ENCODE assay signal across 8 mouse cellular contexts in genomic region chr7:66449971-66450752, GRCm38 (mm10). TPM values are rescaled to one million over a fixed set of nuclear protein-coding genes. Genes with fewer than 3 reads are reported as not detected.
DNase-seq lines count a peak whose midpoint lies in the region; ATAC-seq and TF ChIP-seq lines count a peak whose summit lies in the region.

No protein-coding gene starts in this region.

- H3K4me3 ChIP-seq in heart, adult 2 months: peak overlapping the region; percentile 19; the same call in 1 of the 2 replicates
- peak overlapping the region; percentile 26 for H3K4me3 ChIP-seq in limb, embryonic 12.5 days (replicated peaks)
- H3K4me3 ChIP-seq in myocyte: peak overlapping the region; percentile 20

- no peaks in the 10 kb centered on the region for H3K36me3 ChIP-seq in heart, adult 2 months (ENCODE audit: control insufficient read depth, insufficient read depth, low read length)
- H3K36me3 ChIP-seq in limb, embryonic 12.5 days: no peaks in the 10 kb centered on the region
- H3K36me3 ChIP-seq in myocyte (ENCODE audit: control insufficient read depth, insufficient read depth): no peaks in the 10 kb centered on the region

- 7% methylated on average over 16 of the region's 16 CpGs for WGBS in heart, adult 2 months
- WGBS in limb, embryonic 12.5 days: 5% methylated on average over 16 of the region's 16 CpGs

- peak overlapping the region; percentile 60 for H3K4me2 ChIP-seq in limb, embryonic 12.5 days
- H3K4me2 ChIP-seq in myocyte (ENCODE audit: low read depth): peak overlapping the region; percentile 74

- peak; percentile 90 for ATAC-seq in granulocyte monocyte progenitor cell, adult 5-6 weeks (replicated peaks; ENCODE audit: poor library complexity, severe bottlenecking)
- ATAC-seq in limb, embryonic 12.5 days (ENCODE audit: insufficient number of reproducible peaks, insufficient read depth, low FRiP score, low TSS enrichment, low read depth): 0 out of 2 replicates have a peak, but pooled peaks have one; percentile 32

- no peak for DNase-seq in heart, adult 2 months
- no peak for DNase-seq in heart, postnatal 36 days
- DNase-seq in adipocyte (ENCODE audit: low spot score): peak; percentile 90
- DNase-seq in left cerebral cortex, adult 18-20 months (ENCODE audit: low spot score in 2 of 2): no peak
- DNase-seq in T-cell, adult 2 months (ENCODE audit: low spot score): no peak

- no peak overlapping the region for H3K9ac ChIP-seq in heart, adult 2 months (ENCODE audit: low read depth, low read length)
- 0 out of 2 replicates have a peak overlapping the region, but pooled peaks have one; percentile 12 for H3K9ac ChIP-seq in limb, embryonic 12.5 days (replicated peaks)

- H3K27ac ChIP-seq in heart, adult 2 months: no peak overlapping the region
- H3K27ac ChIP-seq in limb, embryonic 12.5 days: peak overlapping the region; percentile 62; the same call in 1 of the 2 replicates

- H3K79me2 ChIP-seq in heart, adult 2 months (replicated peaks; ENCODE audit: control insufficient read depth, insufficient read depth, low read length): no peaks in the 10 kb centered on the region
- no peaks in the 10 kb centered on the region for H3K79me2 ChIP-seq in myocyte (ENCODE audit: control insufficient read depth, insufficient read depth)

- TF ChIP-seq CTCF in heart, adult 2 months (IDR thresholded peaks at IDR 0.05): no peak

- no peak for TF ChIP-seq EP300 in heart, adult 2 months (IDR thresholded peaks at IDR 0.05; ENCODE audit: insufficient read depth, low read depth, low read length)

- no peaks in the 10 kb centered on the region for H3K27me3 ChIP-seq in heart, adult 2 months (ENCODE audit: control insufficient read depth, insufficient read depth, low read length)
- no peaks in the 10 kb centered on the region for H3K27me3 ChIP-seq in limb, embryonic 12.5 days
- H3K27me3 ChIP-seq in myocyte (ENCODE audit: control insufficient read depth, insufficient read depth, insufficient read length): no peaks in the 10 kb centered on the region

- H3K4me1 ChIP-seq in heart, adult 2 months (ENCODE audit: control insufficient read depth, insufficient read depth, low read length): no peaks in the 10 kb centered on the region; the same call in 1 of the 2 replicates
- H3K4me1 ChIP-seq in limb, embryonic 12.5 days (replicated peaks): peaks cover 48% of the 10 kb centered on the region

- no peaks in the 10 kb centered on the region for H3K9me3 ChIP-seq in limb, embryonic 12.5 days

- H3ac ChIP-seq in myocyte (ENCODE audit: control insufficient read depth, insufficient read length): no peak overlapping the region

- intact Hi-C loops in heart, adult 2 months (cut with DNase I): no loop called here
- intact Hi-C loops in heart, postnatal 36 days (cut with DNase I): no loop called here

- TF ChIP-seq POLR2A in heart, adult 2 months (IDR thresholded peaks at IDR 0.05; ENCODE audit: insufficient read depth, low read depth, low read length): no peak
- peak; percentile 49 for TF ChIP-seq POLR2A in myocyte (IDR thresholded peaks at IDR 0.05; ENCODE audit: insufficient read length, low read depth)

TF ChIP-seq in myocyte, 11 proteins besides CTCF, POLR2A, EP300 and RAD21:
- no peak for TF ChIP-seq POLR2AphosphoS2 (IDR thresholded peaks at IDR 0.05; ENCODE audit: insufficient read length, low read depth)
- TF ChIP-seq E2F4 (IDR thresholded peaks at IDR 0.05; ENCODE audit: insufficient read depth): no peak
- TF ChIP-seq MAX (IDR thresholded peaks at IDR 0.05; ENCODE audit: low read depth): no peak
- TF ChIP-seq CEBPB (IDR thresholded peaks at IDR 0.05; ENCODE audit: insufficient read depth, poor library complexity, severe bottlenecking): no peak
- TF ChIP-seq TCF3 (IDR thresholded peaks at IDR 0.05; ENCODE audit: insufficient read length, low read depth): no peak
- TF ChIP-seq MYOG (IDR thresholded peaks at IDR 0.05; ENCODE audit: control insufficient read depth in 1 of 3, insufficient read depth in 1 of 3, insufficient read length in 2 of 3, low read depth in 2 of 3): no peak
- TF ChIP-seq MYOD1 (IDR thresholded peaks at IDR 0.05; ENCODE audit: control insufficient read depth in 1 of 3, insufficient read length in 2 of 3, low read depth in 2 of 3): no peak
- TF ChIP-seq TCF12 (IDR thresholded peaks at IDR 0.05; ENCODE audit: insufficient read depth, poor library complexity, severe bottlenecking): no peak
- TF ChIP-seq REST (IDR thresholded peaks at IDR 0.05; ENCODE audit: insufficient read depth, insufficient read length): no peak
- no peak for TF ChIP-seq SRF (IDR thresholded peaks at IDR 0.05; ENCODE audit: control insufficient read depth, insufficient read length, low read depth)

RNA-seq across cellular contexts. Expression of gene Aldh1a3, which starts 22.8 kb away (rescaled TPM):
- total RNA-seq in heart, adult 2 months (2021): 1 to 10 TPM in 1 of 2 experiments, under 1 TPM in 1; 0.75 to 1.0 TPM
- 0.85 and 0.86 TPM in 2 replicates for polyA plus RNA-seq in heart, adult 2 months (2012; rRNA removed)
- total RNA-seq in heart, postnatal 36 days (2021): 1 to 10 TPM; 1.1 to 1.5 TPM
- total RNA-seq in granulocyte monocyte progenitor cell, adult 5-6 weeks (2014; fragmentation: Nextera tagmentation): 0.15 and 0.86 TPM in 2 replicates
- not detected in 2 replicates for total RNA-seq in granulocyte monocyte progenitor cell, adult 5-6 weeks (2017)
- 5.9 and 6.8 TPM in 2 replicates for polyA plus RNA-seq in limb, embryonic 12.5 days (2016; fragmentation: Nextera tagmentation; extraction: Ambion mirVana)
- 2.0 TPM for polyA plus RNA-seq in myocyte (2012; fragmentation: generic; extraction: Trizol)
- total RNA-seq in left cerebral cortex, adult 18-20 months (2021): 1 to 10 TPM in 1 of 2 experiments, under 1 TPM in 1; 0.88 to 1.0 TPM
